Mouse (Mus musculus) liver, postnatal 0 days (tissue): Measurements from ENCODE around the gene Gabrg3.

Experiments
- CTCF ChIP-seq: sonication (generic); IDR thresholded peaks from 2 replicates; pipeline ENCODE4 v1.5.1; 2016; ENCODE audit warnings: antibody characterized with exemption, low read depth
- EP300 ChIP-seq: IDR thresholded peaks from 2 replicates; pipeline ENCODE4 v1.6.1; 2016; ENCODE audit warnings: antibody characterized with exemption, low read depth, mild to moderate bottlenecking

GRCm38 (mm10) chr7:57158211-57158610 lies 228.8 kb downstream of the Gabrg3 start:
- TF ChIP-seq CTCF, result no peak
- no peak for TF ChIP-seq EP300
